Mouse (Mus musculus) urinary bladder, postnatal 25 days (tissue): Measurements from ENCODE around the gene Slc12a8.
A peak's percentile ranks its signal among the peaks of the same experiment; 100 is the strongest.

Experiments used
- DNase-seq: peaks from one replicate; pipeline ENCODE4 v3.0.0; 2022; ENCODE audit warnings: low spot score

The Slc12a8 gene

GRCm38 (mm10) chr16:33583881-33584454 lies 66.8 kb downstream of the Slc12a8 start:
- DNase-seq = no peak

GRCm38 (mm10) chr16:33584455-33585082 lies 67.4 kb downstream of the Slc12a8 start:
- DNase-seq = no peak

- no peak for DNase-seq
These were observed 67.9 kb downstream of the Slc12a8 start for GRCm38 (mm10) chr16:33585083-33585460.

- peak; percentile 35 for DNase-seq
These were observed 70.4 kb downstream of the Slc12a8 start for GRCm38 (mm10) chr16:33587283-33588127.

- no peak for DNase-seq
These were observed 71.7 kb downstream of the Slc12a8 start for GRCm38 (mm10) chr16:33588845-33589244.

- DNase-seq = no peak
These were observed 73.3 kb downstream of the Slc12a8 start for GRCm38 (mm10) chr16:33590438-33590837.

GRCm38 (mm10) chr16:33591390-33592067 lies 74.4 kb downstream of the Slc12a8 start:
- no peak for DNase-seq

GRCm38 (mm10) chr16:33592286-33592685 lies 75.2 kb downstream of the Slc12a8 start:
- DNase-seq = no peak

GRCm38 (mm10) chr16:33593467-33593866 lies 76.3 kb downstream of the Slc12a8 start:
- DNase-seq = no peak

- DNase-seq = no peak
These were observed 77.1 kb downstream of the Slc12a8 start for GRCm38 (mm10) chr16:33594037-33594771.

GRCm38 (mm10) chr16:33595235-33595769 lies 78.2 kb downstream of the Slc12a8 start:
- DNase-seq = no peak

- DNase-seq = no peak
These were observed 79.1 kb downstream of the Slc12a8 start for GRCm38 (mm10) chr16:33596213-33596612.

- DNase-seq = no peak
These were observed 83.1 kb downstream of the Slc12a8 start for GRCm38 (mm10) chr16:33600216-33600615.

GRCm38 (mm10) chr16:33601299-33601698 lies 84.2 kb downstream of the Slc12a8 start:
- no peak for DNase-seq

GRCm38 (mm10) chr16:33605647-33606596 lies 88.8 kb downstream of the Slc12a8 start:
- no peak for DNase-seq

- DNase-seq = no peak
These were observed 89.8 kb downstream of the Slc12a8 start for GRCm38 (mm10) chr16:33606691-33607532.

GRCm38 (mm10) chr16:33609554-33609953 lies 92.4 kb downstream of the Slc12a8 start:
- DNase-seq = no peak

GRCm38 (mm10) chr16:33610466-33610865 lies 93.3 kb downstream of the Slc12a8 start:
- no peak for DNase-seq

GRCm38 (mm10) chr16:33611291-33611690 lies 94.2 kb downstream of the Slc12a8 start:
- DNase-seq = no peak
